Mouse (Mus musculus) CH12.LX (cell line): Measurements from ENCODE around the gene Ccdc86. TPM values are rescaled to one million over a fixed set of nuclear protein-coding genes. Genes with fewer than 3 reads are reported as not detected.

Source experiments
- DNase-seq: peaks from one replicate; pipeline ENCODE4 v3.0.0-alpha.2; 2013; ENCODE audit errors: extremely low read depth
- H3K27ac ChIP-seq: 2 replicates; pipeline ENCODE4 v1.5.1; 2012; ENCODE audit warnings: low read depth, mild to moderate bottlenecking, control low read depth, moderate library complexity; ENCODE audit not compliant: insufficient read depth
- H3K27me3 ChIP-seq: replicated peaks from 2 replicates; pipeline ENCODE3; 2012; ENCODE audit warnings: inconsistent platforms
- H3K36me3 ChIP-seq, 2 experiments: replicated peaks in 1 of 2; 2 replicates each; pipeline versions ENCODE3 to v1.6.1; 2012; ENCODE audit warnings: inconsistent platforms in 1 of 2, low read length in 1 of 2, mild to moderate bottlenecking in 1 of 2, mixed read lengths in 1 of 2, moderate library complexity in 1 of 2; ENCODE audit not compliant: control insufficient read depth in 1 of 2, insufficient read depth in 1 of 2
- H3K4me1 ChIP-seq, 2 experiments: 2 replicates each; pipeline ENCODE4 v1.6.1; 2012; ENCODE audit warnings: inconsistent platforms in 1 of 2, moderate library complexity in 1 of 2; ENCODE audit not compliant: insufficient read depth in 2 of 2, control insufficient read depth in 1 of 2
- H3K4me2 ChIP-seq: 2 replicates; pipeline ENCODE4 v1.6.1; 2012; ENCODE audit warnings: low read depth, mild to moderate bottlenecking, control low read depth; ENCODE audit not compliant: poor library complexity, insufficient read depth, severe bottlenecking
- H3K4me3 ChIP-seq, 3 experiments: fragments of 150-350 bp in 1 of 3; sonication (generic) in 1 of 3; replicated peaks in 1 of 3; 2 replicates each; pipeline versions ENCODE3 to v1.5.1; 2011 to 2012; ENCODE audit warnings: low read depth in 2 of 3, low read length in 2 of 3, mild to moderate bottlenecking in 2 of 3, moderate library complexity in 2 of 3, control low read depth in 1 of 3, improper control_type of control experiment in 1 of 3, inconsistent platforms in 1 of 3, mixed read lengths in 1 of 3; ENCODE audit not compliant: poor library complexity in 1 of 3
- H3K79me2 ChIP-seq: replicated peaks from 2 replicates; pipeline ENCODE4 v1.6.1; 2012; ENCODE audit warnings: mild to moderate bottlenecking, moderate library complexity; ENCODE audit not compliant: control insufficient read depth, poor library complexity, insufficient read depth, severe bottlenecking; ENCODE audit errors: extremely low read depth
- H3K9ac ChIP-seq: 2 replicates; pipeline ENCODE4 v1.6.1; 2012; ENCODE audit warnings: low read depth, mild to moderate bottlenecking, control low read depth, moderate library complexity; ENCODE audit not compliant: insufficient read depth
- H3K9me3 ChIP-seq: replicated peaks from 2 replicates; pipeline ENCODE3; 2012; ENCODE audit warnings: low read length, inconsistent platforms, mixed read lengths
- BHLHE40 ChIP-seq: IDR thresholded peaks from 2 replicates; pipeline ENCODE4 v1.6.1; 2011; ENCODE audit warnings: mild to moderate bottlenecking, low read depth, low read length, improper control_type of control experiment
- ETS1 ChIP-seq: conservative IDR thresholded peaks from 2 replicates; pipeline ENCODE4 v1.6.1; 2012; ENCODE audit warnings: low read depth, mild to moderate bottlenecking, inconsistent platforms, low read length, improper control_type of control experiment, moderate library complexity
- HCFC1 ChIP-seq: IDR thresholded peaks from 2 replicates; pipeline ENCODE4 v1.6.1; 2012; ENCODE audit warnings: low read depth, mild to moderate bottlenecking, inconsistent platforms, low read length, improper control_type of control experiment
- KAT2A ChIP-seq: IDR thresholded peaks from 2 replicates; pipeline ENCODE4 v1.6.1; 2012; ENCODE audit warnings: low read length, improper control_type of control experiment, inconsistent platforms; ENCODE audit not compliant: insufficient replicate concordance
- MAX ChIP-seq: IDR thresholded peaks from 2 replicates; pipeline ENCODE4 v1.6.1; 2011; ENCODE audit warnings: low read length, improper control_type of control experiment
- MAZ ChIP-seq: IDR thresholded peaks from 2 replicates; pipeline ENCODE4 v1.6.1; 2012; ENCODE audit warnings: low read depth, mild to moderate bottlenecking, inconsistent platforms, low read length, improper control_type of control experiment, moderate library complexity
- MEF2A ChIP-seq: IDR thresholded peaks from 2 replicates; pipeline ENCODE4 v1.6.1; 2014; ENCODE audit warnings: low read depth, mild to moderate bottlenecking, inconsistent platforms, low read length, improper control_type of control experiment, borderline replicate concordance
- PAX5 ChIP-seq: IDR thresholded peaks from 2 replicates; pipeline ENCODE4 v1.6.1; 2012; ENCODE audit warnings: low read length, inconsistent platforms, mixed read lengths
- POLR2AphosphoS2 ChIP-seq: IDR thresholded peaks from 2 replicates; pipeline ENCODE4 v1.6.1; 2011; ENCODE audit warnings: low read depth, low read length, improper control_type of control experiment
- RCOR1 ChIP-seq: conservative IDR thresholded peaks from 2 replicates; pipeline ENCODE4 v1.6.1; 2012; ENCODE audit warnings: low read depth, mild to moderate bottlenecking, inconsistent platforms, low read length, improper control_type of control experiment
- SMC3 ChIP-seq: IDR thresholded peaks from 2 replicates; pipeline ENCODE4 v1.6.1; 2011; ENCODE audit warnings: low read depth, low read length, improper control_type of control experiment
- TBP ChIP-seq: conservative IDR thresholded peaks from 2 replicates; pipeline ENCODE4 v1.6.1; 2011; ENCODE audit warnings: low read depth, low read length, improper control_type of control experiment
- ZKSCAN1 ChIP-seq: IDR thresholded peaks from 2 replicates; pipeline ENCODE4 v1.6.1; 2012; ENCODE audit warnings: low read depth, inconsistent platforms, low read length, improper control_type of control experiment, borderline replicate concordance
- ZMIZ1 ChIP-seq: IDR thresholded peaks from 2 replicates; pipeline ENCODE4 v1.6.1; 2012; ENCODE audit warnings: low read depth, mild to moderate bottlenecking, inconsistent platforms, low read length, improper control_type of control experiment
- dilution Hi-C: fragments of 300-500 bp; cut with MboI; formaldehyde crosslinking; loops from 2 replicates; pipeline ENCODE4 v1.14.3; 2020; ENCODE audit warnings: low sequenced_read_pairs; ENCODE audit not compliant: extremely low pct_unique_long_range_greater_than_20kb, extremely low pct_ligation_motif_present
- in situ Hi-C: fragments of 300-500 bp; cut with MboI; formaldehyde crosslinking; loops from 3 replicates; pipeline ENCODE4 v1.14.3; 2019; ENCODE audit warnings: low sequenced_read_pairs, low pct_ligation_motif_present, low pct_unique_long_range_greater_than_20kb, mixed read lengths
- polyA plus RNA-seq: library from polyadenylated mRNA; unstranded; fragments of >175 nt; gene quantifications from 2 replicates; pipeline ENCODE4 v1.2.1, GENCODE M21; 2012; ENCODE audit warnings: low read depth; ENCODE audit not compliant: insufficient read length
- total RNA-seq, 2 experiments: library from RNA; depleted of rRNA; stranded (reverse); fragments of 300-350 nt in 1 of 2; fragments of >200 nt in 1 of 2; gene quantifications; 2 replicates each; pipeline ENCODE4 v1.2.3; 2012 to 2014

Ccdc86 gene
- total and polyA plus RNA-seq, 3 experiments = 9.5 to 44.8 (median 10.8) TPM

DNA sequence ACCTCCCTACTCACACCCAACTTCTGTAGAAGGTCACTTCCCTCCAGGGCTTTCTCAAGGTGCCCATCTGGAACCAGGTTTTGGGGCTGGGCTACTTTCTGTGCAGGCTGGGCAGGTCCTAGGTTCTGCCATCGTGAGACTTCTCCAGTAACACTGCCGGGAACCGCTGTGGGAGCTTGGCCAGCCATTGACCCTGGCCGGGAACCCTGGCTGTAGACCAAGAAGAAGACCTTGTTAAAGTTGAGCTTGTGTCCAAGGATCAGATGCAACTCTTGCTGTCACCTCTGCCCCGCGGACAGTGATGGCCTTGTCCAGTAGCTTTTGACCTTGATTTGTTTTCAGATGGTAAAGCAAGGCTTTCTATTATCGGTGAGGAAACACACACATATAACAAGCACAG lies 19.5 kb upstream of the Ccdc86 start:
- in situ Hi-C loops = loop anchor here (10.0 kb wide), 1 partner anchor 294 kb away; the partner anchor contains the start of gene Pga5
- DNase-seq = no peak
- Histone ChIP-seq H3K4me3 (no peak overlapping the region), H3K79me2 (no peaks in the 10 kb centered on the region), H3K4me2 (no peak overlapping the region), H3K9ac (no peak overlapping the region), H3K27me3 (peaks cover 76% of the 10 kb centered on the region), H3K36me3 (no peaks in the 10 kb centered on the region), H3K4me1 (no peaks in the 10 kb centered on the region)
- dilution Hi-C loops = no loop called here
- TF ChIP-seq SMC3 = no peak
- no peak for TF ChIP-seq PAX5
- TF ChIP-seq POLR2AphosphoS2 = no peak
- TF ChIP-seq TBP = no peak
- no peak for TF ChIP-seq RCOR1
- TF ChIP-seq ETS1 = no peak
- TF ChIP-seq, all 38 proteins: peak for 0
- H3K9me3 ChIP-seq = peaks cover 9% of the 10 kb centered on the region
- no peak overlapping the region for H3K27ac ChIP-seq

DNA sequence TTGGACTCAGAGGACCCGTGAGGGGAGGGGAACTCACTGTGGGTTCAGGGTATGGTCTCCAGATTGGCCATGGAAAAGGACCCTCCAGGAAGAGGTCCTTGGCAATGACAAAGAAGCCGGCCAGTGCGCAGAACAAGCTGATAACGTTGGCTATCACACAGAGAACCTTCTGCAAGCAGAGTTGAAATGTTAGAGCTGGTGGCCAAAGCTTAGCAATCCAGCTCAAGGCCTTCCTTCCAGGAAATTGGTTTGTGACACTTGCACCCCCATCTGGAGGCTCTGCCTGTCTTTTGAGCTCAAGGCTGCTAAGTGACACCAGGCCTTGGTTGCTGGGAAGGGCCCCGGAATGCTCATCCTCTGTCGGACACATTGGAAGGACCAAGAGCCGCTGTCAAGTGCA lies 16.7 kb upstream of the Ccdc86 start:
- dilution Hi-C loops = no loop called here
- H3K4me3 ChIP-seq = no peak overlapping the region
- DNase-seq = no peak
- in situ Hi-C loops = loop anchor here (10.0 kb wide), 1 partner anchor 291 kb away; the partner anchor contains the start of gene Pga5
- H3K79me2 ChIP-seq = no peaks in the 10 kb centered on the region
- peaks cover 91% of the 10 kb centered on the region for H3K27me3 ChIP-seq
- H3K4me1 ChIP-seq = no peaks in the 10 kb centered on the region
- TF ChIP-seq ZKSCAN1 (no peak), MAX (no peak), MAZ (no peak), HCFC1 (no peak)
- TF ChIP-seq, all 38 proteins: peak for 0
- no peak overlapping the region for H3K9ac ChIP-seq
- no peak overlapping the region for H3K27ac ChIP-seq
- H3K36me3 ChIP-seq = no peaks in the 10 kb centered on the region
- H3K4me2 ChIP-seq = no peak overlapping the region
- no peaks in the 10 kb centered on the region for H3K9me3 ChIP-seq

DNA sequence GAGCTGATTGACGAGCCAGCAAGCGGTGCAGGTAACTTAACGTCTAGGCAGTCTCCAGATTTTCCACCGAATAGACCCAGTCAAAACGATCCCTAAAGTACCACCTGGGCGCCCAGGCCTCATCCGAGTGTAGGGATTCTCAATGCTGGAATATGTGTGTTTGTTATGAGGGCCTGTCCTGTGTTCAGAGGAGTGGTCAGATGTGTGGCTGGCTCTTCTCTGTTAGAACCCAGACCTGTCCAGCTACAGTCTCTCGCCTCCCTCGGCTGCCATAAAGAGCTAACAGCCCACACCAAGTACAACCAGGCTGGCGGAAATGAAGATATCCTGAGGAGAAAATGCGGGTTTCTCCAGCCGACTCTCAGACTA lies 10.9 kb upstream of the Ccdc86 start:
- 0 out of 4 replicates have a peak, but pooled peaks cover 0 to 2% of the 10 kb centered on the region in 2 experiments for H3K4me1 ChIP-seq
- H3K4me2 ChIP-seq = no peak overlapping the region
- H3K36me3 ChIP-seq = no peaks in the 10 kb centered on the region
- dilution Hi-C loops (no loop called here), in situ Hi-C loops (loop anchor here (5.0 to 10.0 kb wide), 2 partner anchors 48 to 285 kb away; partner anchors contain the start of gene Pga5)
- H3K27me3 ChIP-seq = peaks cover 63% of the 10 kb centered on the region
- H3K9me3 ChIP-seq = no peaks in the 10 kb centered on the region
- no peak for DNase-seq
- no peak overlapping the region for H3K27ac ChIP-seq
- H3K4me3 ChIP-seq = no peak overlapping the region
- no peaks in the 10 kb centered on the region for H3K79me2 ChIP-seq
- TF ChIP-seq PAX5 (no peak), ZMIZ1 (no peak), ZKSCAN1 (no peak), BHLHE40 (no peak), ETS1 (no peak), MEF2A (no peak), KAT2A (no peak)
- H3K9ac ChIP-seq = no peak overlapping the region
